Mouse (Mus musculus): Measurements from ENCODE around the gene Syk. TPM values are rescaled to one million over a fixed set of nuclear protein-coding genes. Genes with fewer than 3 reads are reported as not detected.

The Syk gene
- total RNA-seq, 1 experiment from 2014 or later: 99.6 TPM

- ATAC-seq (replicated peaks in 1 of 2; ENCODE audit: insufficient read depth in 1 of 2, low FRiP score in 2 of 2, low TSS enrichment in 1 of 2, low read depth in 1 of 2, poor library complexity in 2 of 2, severe bottlenecking in 2 of 2): no peak
Observed at GRCm38 (mm10) chr13:52583943-52584562, 1.1 kb downstream of the Syk start.

- ATAC-seq (replicated peaks in 1 of 2; ENCODE audit: insufficient read depth in 1 of 2, low FRiP score in 2 of 2, low TSS enrichment in 1 of 2, low read depth in 1 of 2, poor library complexity in 2 of 2, severe bottlenecking in 2 of 2): peak in 1 of 2 experiments; percentile 13; a peak in 1 of 4 replicates
Observed at GRCm38 (mm10) chr13:52584654-52585455, 1.9 kb downstream of the Syk start.

- ATAC-seq (replicated peaks in 1 of 2; ENCODE audit: insufficient read depth in 1 of 2, low FRiP score in 2 of 2, low TSS enrichment in 1 of 2, low read depth in 1 of 2, poor library complexity in 2 of 2, severe bottlenecking in 2 of 2): no peak
Observed at GRCm38 (mm10) chr13:52587761-52588160, 4.8 kb downstream of the Syk start.

DNA sequence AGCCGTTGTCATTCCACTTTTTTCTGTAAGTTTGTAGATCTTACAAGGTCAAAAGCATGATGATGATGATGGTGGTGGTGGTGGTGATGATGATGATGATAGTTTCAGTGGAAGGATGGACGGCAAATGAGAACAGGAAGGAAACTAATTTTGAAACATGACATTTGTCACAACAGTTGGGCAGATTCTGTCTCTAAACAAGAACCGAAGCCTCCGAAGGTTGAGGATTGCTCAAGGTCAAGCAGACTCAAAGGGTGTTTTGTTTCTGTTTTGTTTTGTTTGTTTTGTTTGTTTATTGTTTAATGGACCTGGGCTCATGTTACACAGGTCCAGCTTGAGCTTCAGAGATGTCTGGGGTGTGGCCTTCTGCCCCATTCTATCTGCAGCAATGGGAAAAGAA, 6.1 kb downstream of the Syk start:
- no peak for ATAC-seq (replicated peaks in 1 of 2; ENCODE audit: insufficient read depth in 1 of 2, low FRiP score in 2 of 2, low TSS enrichment in 1 of 2, low read depth in 1 of 2, poor library complexity in 2 of 2, severe bottlenecking in 2 of 2)

- ATAC-seq (replicated peaks in 1 of 2; ENCODE audit: insufficient read depth in 1 of 2, low FRiP score in 2 of 2, low TSS enrichment in 1 of 2, low read depth in 1 of 2, poor library complexity in 2 of 2, severe bottlenecking in 2 of 2): no peak
Observed at GRCm38 (mm10) chr13:52591831-52592230, 8.9 kb downstream of the Syk start.

DNA sequence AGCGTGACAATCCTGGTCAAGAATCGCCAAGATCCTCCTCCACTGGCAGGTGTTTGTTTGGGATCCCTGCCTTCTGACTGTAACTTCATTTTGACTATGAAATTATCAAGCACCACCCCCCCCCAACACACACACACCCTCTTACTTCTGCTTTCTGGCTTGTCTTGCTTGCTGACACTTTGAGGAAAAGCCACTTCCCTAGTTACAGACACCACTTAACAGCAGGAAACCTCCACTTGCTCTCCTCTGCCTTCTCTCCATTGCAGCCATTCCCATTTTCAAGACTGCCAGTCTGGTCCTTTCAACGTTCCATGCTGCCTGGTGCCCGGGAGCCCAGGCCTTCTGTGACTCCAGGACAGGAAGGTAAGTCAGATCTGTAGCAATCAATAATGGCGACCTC, 13.7 kb downstream of the Syk start:
- peak; percentile 88 to 92 for ATAC-seq (replicated peaks in 1 of 2; ENCODE audit: insufficient read depth in 1 of 2, low FRiP score in 2 of 2, low TSS enrichment in 1 of 2, low read depth in 1 of 2, poor library complexity in 2 of 2, severe bottlenecking in 2 of 2)

DNA sequence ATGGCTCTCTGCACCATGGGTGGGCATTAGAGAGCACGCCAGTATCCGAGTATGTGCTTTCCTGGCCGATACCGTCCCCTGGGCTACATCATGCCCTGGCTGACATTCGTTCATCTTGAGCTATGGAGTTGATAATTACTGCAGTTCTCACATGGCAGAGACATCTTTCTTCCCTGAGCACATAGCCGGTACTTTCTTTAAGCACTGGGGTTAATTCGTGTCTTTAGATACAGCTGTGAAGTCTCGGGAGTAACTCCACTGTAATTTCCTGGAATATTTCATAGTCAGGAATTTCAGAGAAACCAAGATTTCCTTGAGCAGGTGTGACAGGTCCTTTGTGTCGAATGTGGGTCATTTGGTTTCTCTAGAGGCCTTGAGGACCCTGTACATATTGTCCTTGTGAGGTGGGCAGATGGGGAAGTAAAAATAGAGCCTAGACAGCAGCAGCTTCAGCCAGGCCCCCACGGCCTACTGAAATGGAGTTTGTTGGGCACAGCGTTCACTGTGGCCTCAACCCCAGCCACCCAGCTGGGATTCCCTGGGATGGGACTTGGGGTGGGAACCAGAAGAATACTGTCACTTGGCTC, 14.2 kb downstream of the Syk start:
- ATAC-seq (replicated peaks in 1 of 2; ENCODE audit: insufficient read depth in 1 of 2, low FRiP score in 2 of 2, low TSS enrichment in 1 of 2, low read depth in 1 of 2, poor library complexity in 2 of 2, severe bottlenecking in 2 of 2): peak; percentile 28 to 45; a peak in 2 of 4 replicates

DNA sequence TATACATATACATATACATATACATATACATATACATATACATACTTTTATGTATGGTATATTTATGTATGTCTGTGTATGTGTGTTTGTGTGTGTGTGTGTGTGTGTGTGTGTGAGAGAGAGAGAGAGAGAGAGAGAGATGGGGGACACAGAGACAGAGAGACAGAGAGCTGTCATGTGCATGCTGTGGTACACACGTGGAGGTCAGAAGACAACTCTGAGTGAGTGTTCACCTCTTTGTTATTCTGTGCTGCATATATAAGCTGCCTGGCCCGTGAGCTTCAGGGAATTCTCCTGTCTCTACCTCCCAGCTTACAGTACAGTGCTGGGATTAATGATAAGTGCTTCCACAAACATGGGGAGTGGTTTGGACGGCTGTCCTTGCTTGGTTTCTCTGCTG, 15.3 kb downstream of the Syk start:
- no peak for ATAC-seq (replicated peaks in 1 of 2; ENCODE audit: insufficient read depth in 1 of 2, low FRiP score in 2 of 2, low TSS enrichment in 1 of 2, low read depth in 1 of 2, poor library complexity in 2 of 2, severe bottlenecking in 2 of 2)

DNA sequence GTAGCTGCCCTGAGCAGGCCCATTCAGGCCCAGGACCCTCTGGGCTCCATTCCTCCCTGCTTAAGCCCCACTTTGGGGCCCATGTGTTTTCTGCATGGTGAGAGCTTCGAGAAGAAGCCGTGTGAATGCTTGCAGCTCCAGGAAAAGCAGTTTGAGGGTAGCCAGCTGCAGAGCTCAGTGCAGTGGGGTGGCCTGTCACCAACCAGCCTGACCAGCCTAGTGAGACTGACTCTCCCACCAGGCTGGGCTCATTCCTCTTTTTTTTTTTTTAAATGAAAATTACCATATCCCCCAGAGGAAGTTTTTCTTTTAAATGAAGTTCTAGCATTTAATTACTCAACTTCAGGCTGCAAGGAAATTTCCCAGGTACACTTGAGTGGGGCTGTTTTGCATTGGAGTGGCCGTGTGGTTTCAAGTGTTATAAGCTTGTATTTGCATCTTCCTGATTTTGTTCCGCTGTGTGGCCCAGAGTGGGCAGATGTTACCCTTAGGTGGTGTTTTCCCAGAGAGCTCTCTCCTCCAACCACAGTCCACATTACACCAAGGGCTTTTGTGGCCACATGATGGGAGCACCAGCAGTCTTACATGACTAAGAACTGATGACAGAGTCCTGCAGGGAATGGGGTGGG, 17.2 kb downstream of the Syk start:
- peak; percentile 15 to 33; a peak in 1 of 4 replicates for ATAC-seq (replicated peaks in 1 of 2; ENCODE audit: insufficient read depth in 1 of 2, low FRiP score in 2 of 2, low TSS enrichment in 1 of 2, low read depth in 1 of 2, poor library complexity in 2 of 2, severe bottlenecking in 2 of 2)

DNA sequence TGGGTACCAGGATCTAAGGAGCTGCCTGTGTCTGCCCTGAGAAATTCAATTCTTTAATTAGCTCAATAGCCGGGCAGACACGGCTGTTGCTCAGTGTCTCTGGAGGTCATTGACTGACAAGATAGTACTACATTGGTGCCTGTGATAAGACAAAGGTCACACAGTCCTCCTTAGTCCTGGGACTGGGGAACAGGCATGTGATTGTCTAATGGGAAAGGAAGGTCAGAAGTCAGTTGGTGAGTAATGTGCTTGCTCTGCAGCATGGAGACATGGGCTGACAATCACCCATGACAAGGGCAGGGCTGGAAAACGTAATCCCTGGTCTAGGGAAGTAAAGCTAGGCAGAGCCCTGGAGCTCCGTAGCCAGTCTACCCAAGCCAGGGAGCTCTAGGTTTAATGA, 19.8 kb downstream of the Syk start:
- ATAC-seq (replicated peaks in 1 of 2; ENCODE audit: insufficient read depth in 1 of 2, low FRiP score in 2 of 2, low TSS enrichment in 1 of 2, low read depth in 1 of 2, poor library complexity in 2 of 2, severe bottlenecking in 2 of 2): no peak

DNA sequence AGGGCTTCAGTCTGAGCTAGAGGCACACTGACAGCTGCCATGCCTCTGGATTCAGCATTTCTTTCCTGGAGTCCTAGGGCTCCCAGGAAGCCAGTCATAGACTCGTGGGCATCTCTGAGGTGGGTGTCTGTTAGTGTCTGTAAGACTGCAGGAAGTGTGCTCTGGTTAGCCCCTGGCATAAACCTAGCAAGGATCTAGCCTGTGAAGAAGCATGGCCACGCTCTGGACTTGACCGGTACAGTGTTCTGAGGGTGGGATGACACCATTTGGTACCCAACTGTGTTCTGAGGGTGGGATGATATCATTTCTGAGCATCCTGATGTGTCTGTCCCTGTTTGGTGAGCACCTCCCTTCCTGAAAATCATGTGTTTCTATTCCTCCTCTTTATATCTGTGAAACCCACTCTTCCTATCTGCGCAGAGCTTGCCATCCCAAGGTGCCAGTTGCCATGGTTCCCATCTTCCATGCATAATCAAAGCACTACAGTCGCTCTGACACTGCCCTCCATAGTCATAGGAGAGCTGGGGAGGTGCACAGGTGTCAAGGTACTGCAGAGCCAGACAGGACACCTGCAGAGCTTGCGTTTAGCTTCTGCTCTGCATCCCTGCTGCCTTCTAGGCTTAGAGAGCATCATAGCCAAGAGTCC, 20.9 kb downstream of the Syk start:
- no peak for ATAC-seq (replicated peaks in 1 of 2; ENCODE audit: insufficient read depth in 1 of 2, low FRiP score in 2 of 2, low TSS enrichment in 1 of 2, low read depth in 1 of 2, poor library complexity in 2 of 2, severe bottlenecking in 2 of 2)

DNA sequence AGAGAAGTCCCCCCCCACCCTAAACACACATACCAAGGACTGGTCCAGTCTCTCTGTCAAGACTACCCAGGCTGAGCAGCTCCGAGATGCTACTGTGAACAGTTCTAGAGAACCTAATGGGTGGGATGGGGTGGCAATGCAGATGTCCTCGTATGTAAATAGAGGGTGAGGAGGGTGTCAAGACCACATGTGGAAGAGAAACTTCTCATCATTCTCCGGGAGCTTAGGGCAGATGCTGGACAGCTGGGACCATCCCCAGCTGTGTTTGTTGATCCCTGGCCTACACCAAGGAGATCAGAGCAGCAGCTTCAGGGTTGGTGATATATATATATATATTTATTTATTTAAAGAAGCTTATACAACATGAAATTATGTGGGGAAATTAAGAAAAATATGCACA, 22.0 kb downstream of the Syk start:
- no peak for ATAC-seq (replicated peaks in 1 of 2; ENCODE audit: insufficient read depth in 1 of 2, low FRiP score in 2 of 2, low TSS enrichment in 1 of 2, low read depth in 1 of 2, poor library complexity in 2 of 2, severe bottlenecking in 2 of 2)

- no peak for ATAC-seq (replicated peaks in 1 of 2; ENCODE audit: insufficient read depth in 1 of 2, low FRiP score in 2 of 2, low TSS enrichment in 1 of 2, low read depth in 1 of 2, poor library complexity in 2 of 2, severe bottlenecking in 2 of 2)
Observed at GRCm38 (mm10) chr13:52605911-52606310, 22.9 kb downstream of the Syk start.

DNA sequence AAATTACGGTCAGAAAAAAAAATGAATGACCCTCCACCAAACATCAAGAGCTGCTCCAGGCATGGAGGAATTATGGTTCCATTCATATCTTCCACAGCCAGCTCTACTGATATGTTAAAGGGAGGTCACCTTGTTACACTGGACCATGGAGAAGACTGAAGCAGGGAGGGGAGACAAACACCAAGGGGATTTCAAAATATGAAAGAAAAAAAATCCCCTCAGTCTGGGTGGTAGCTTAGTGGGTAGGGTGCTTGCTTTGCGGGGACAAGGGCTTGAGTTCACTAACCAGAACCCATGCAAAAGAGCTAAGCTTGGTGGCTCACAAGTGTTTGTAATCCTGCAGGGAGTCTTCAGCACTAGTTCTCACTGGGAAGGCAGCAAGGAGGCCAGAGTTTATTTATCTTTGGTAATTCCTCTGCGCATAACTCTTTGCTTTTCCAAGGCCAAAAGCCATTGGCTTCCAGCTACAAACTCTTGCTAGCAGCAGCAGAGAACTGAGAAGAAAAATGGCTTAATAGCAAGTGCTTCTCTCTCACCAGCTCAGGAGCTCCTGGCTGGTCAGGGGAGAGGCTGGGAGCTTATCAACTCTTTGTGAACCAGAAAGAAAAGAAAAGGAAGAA, 23.8 kb downstream of the Syk start:
- no peak for ATAC-seq (replicated peaks in 1 of 2; ENCODE audit: insufficient read depth in 1 of 2, low FRiP score in 2 of 2, low TSS enrichment in 1 of 2, low read depth in 1 of 2, poor library complexity in 2 of 2, severe bottlenecking in 2 of 2)

DNA sequence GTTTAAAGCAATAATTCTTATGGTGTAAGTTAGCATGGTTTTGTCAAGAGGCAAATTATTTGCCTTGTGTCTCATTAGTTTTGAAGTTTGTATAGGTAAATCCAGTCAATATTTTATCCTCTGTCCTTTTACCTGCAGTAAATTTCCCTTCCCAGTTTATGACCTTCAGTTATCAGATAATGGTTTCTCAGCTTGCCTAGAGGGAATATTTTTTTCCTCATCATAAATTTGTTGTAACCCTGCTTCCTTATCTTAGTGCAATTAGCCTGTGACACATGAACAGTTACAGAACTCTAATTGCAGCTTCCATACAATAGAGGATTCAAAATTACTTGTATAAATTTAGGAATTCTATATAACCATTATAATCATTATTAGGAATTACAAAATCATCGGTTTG, 25.0 kb downstream of the Syk start:
- no peak for ATAC-seq (replicated peaks in 1 of 2; ENCODE audit: insufficient read depth in 1 of 2, low FRiP score in 2 of 2, low TSS enrichment in 1 of 2, low read depth in 1 of 2, poor library complexity in 2 of 2, severe bottlenecking in 2 of 2)

GRCm38 (mm10) chr13:52610463-52610862, 27.5 kb downstream of the Syk start:
- peak; percentile 44 to 49; a peak in 2 of 4 replicates for ATAC-seq (replicated peaks in 1 of 2; ENCODE audit: insufficient read depth in 1 of 2, low FRiP score in 2 of 2, low TSS enrichment in 1 of 2, low read depth in 1 of 2, poor library complexity in 2 of 2, severe bottlenecking in 2 of 2)

DNA sequence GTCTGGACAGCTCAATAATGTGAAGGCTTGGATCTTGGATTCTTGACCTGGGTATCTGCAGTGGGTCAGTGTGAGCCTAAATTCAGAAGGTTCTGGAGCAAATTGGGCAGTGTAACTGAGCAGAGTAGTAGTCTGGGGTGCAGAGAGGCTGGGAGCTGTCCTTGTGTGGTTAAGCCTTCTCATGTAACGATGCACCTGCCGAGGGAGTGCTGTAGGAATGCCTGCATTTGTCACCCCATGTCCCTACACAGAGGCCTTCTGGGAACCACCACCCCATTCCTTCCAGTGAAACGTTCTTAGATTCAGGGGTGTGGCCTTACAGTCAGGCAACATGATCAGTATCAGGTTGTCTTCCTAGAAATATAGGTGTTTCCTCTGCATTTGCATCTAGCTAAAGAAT, 30.3 kb downstream of the Syk start:
- no peak for ATAC-seq (replicated peaks in 1 of 2; ENCODE audit: insufficient read depth in 1 of 2, low FRiP score in 2 of 2, low TSS enrichment in 1 of 2, low read depth in 1 of 2, poor library complexity in 2 of 2, severe bottlenecking in 2 of 2)

Data from hematopoietic stem cell, adult 5-6 weeks (primary cell).